Comparison of ENCODE assay signal across 8 mouse cellular contexts in genomic region chr17:87142271-87142670, GRCm38 (mm10). TPM values are rescaled to one million over a fixed set of nuclear protein-coding genes. Genes with fewer than 3 reads are reported as not detected.
DNase-seq lines count a peak whose midpoint lies in the region; ATAC-seq and TF ChIP-seq lines count a peak whose summit lies in the region.

No protein-coding gene starts in this region.

- TF ChIP-seq POLR2A in bone marrow macrophage, adult 2 months (IDR thresholded peaks at IDR 0.05; ENCODE audit: borderline replicate concordance, low read depth, low read length): no peak

- TF ChIP-seq CTCF in bone marrow macrophage, adult 2 months (IDR thresholded peaks at IDR 0.05; ENCODE audit: low read depth, low read length): no peak

- peak overlapping the region; percentile 28; the same call in 1 of the 2 replicates for H3K4me2 ChIP-seq in hindbrain, embryonic 15.5 days
- no peak overlapping the region; the same call in 1 of the 2 replicates for H3K4me2 ChIP-seq in hindbrain, embryonic 12.5 days (replicated peaks)
- H3K4me2 ChIP-seq in kidney, embryonic 15.5 days: peak overlapping the region; percentile 37; the same call in 1 of the 2 replicates
- H3K4me2 ChIP-seq in forebrain, embryonic 12.5 days: no peak overlapping the region

- H3K27me3 ChIP-seq in hindbrain, embryonic 15.5 days: no peaks in the 10 kb centered on the region
- no peaks in the 10 kb centered on the region for H3K27me3 ChIP-seq in hindbrain, embryonic 12.5 days
- no peaks in the 10 kb centered on the region for H3K27me3 ChIP-seq in kidney, embryonic 15.5 days
- no peaks in the 10 kb centered on the region for H3K27me3 ChIP-seq in forebrain, embryonic 12.5 days

- H3K9ac ChIP-seq in hindbrain, embryonic 15.5 days: no peak overlapping the region
- no peak overlapping the region for H3K9ac ChIP-seq in hindbrain, embryonic 12.5 days
- H3K9ac ChIP-seq in kidney, embryonic 15.5 days: no peak overlapping the region
- H3K9ac ChIP-seq in forebrain, embryonic 12.5 days: no peak overlapping the region

- H3K36me3 ChIP-seq in hindbrain, embryonic 15.5 days: no peaks in the 10 kb centered on the region
- no peaks in the 10 kb centered on the region for H3K36me3 ChIP-seq in hindbrain, embryonic 12.5 days
- 0 out of 2 replicates have a peak, but pooled peaks cover 7% of the 10 kb centered on the region for H3K36me3 ChIP-seq in kidney, embryonic 15.5 days
- H3K36me3 ChIP-seq in forebrain, embryonic 12.5 days (replicated peaks): no peaks in the 10 kb centered on the region

- WGBS in hindbrain, embryonic 15.5 days: 59% methylated on average over 11 of the region's 11 CpGs
- 55% methylated on average over 11 of the region's 11 CpGs for WGBS in hindbrain, embryonic 12.5 days
- WGBS in kidney, embryonic 15.5 days: 44% methylated on average over 11 of the region's 11 CpGs
- WGBS in forebrain, embryonic 12.5 days: 68% methylated on average over 11 of the region's 11 CpGs

- DNase-seq in heart, adult 8-10 months (ENCODE audit: low spot score): peak; percentile 68
- peak; percentile 71 for DNase-seq in lung, postnatal 14 days

- no peaks in the 10 kb centered on the region for H3K4me1 ChIP-seq in hindbrain, embryonic 15.5 days (replicated peaks)
- no peaks in the 10 kb centered on the region for H3K4me1 ChIP-seq in hindbrain, embryonic 12.5 days
- H3K4me1 ChIP-seq in bone marrow macrophage, adult 2 months (ENCODE audit: control insufficient read depth, insufficient read depth, low read length): peaks cover 14% of the 10 kb centered on the region
- peaks cover 7% of the 10 kb centered on the region for H3K4me1 ChIP-seq in kidney, embryonic 15.5 days
- H3K4me1 ChIP-seq in forebrain, embryonic 12.5 days: no peaks in the 10 kb centered on the region

- H3K9me3 ChIP-seq in hindbrain, embryonic 15.5 days: no peaks in the 10 kb centered on the region
- no peaks in the 10 kb centered on the region for H3K9me3 ChIP-seq in hindbrain, embryonic 12.5 days (replicated peaks)
- H3K9me3 ChIP-seq in kidney, embryonic 15.5 days (replicated peaks): no peaks in the 10 kb centered on the region
- H3K9me3 ChIP-seq in forebrain, embryonic 12.5 days: 0 out of 2 replicates have a peak, but pooled peaks cover 3% of the 10 kb centered on the region

- no peak for ATAC-seq in hindbrain, embryonic 15.5 days (ENCODE audit: low FRiP score, low read depth)
- no peak for ATAC-seq in hindbrain, embryonic 12.5 days (ENCODE audit: low FRiP score)
- peak; percentile 56; the same call in 1 of the 2 replicates for ATAC-seq in kidney, embryonic 15.5 days (replicated peaks; ENCODE audit: low FRiP score)
- no peak for ATAC-seq in erythroid progenitor cell, adult 5-6 weeks (replicated peaks; ENCODE audit: low FRiP score, poor library complexity, severe bottlenecking)
- no peak for ATAC-seq in forebrain, embryonic 12.5 days (ENCODE audit: low FRiP score)

- H3K4me3 ChIP-seq in hindbrain, embryonic 15.5 days: no peak overlapping the region
- no peak overlapping the region for H3K4me3 ChIP-seq in hindbrain, embryonic 12.5 days
- 0 out of 2 replicates have a peak overlapping the region, but pooled peaks have one; percentile 9 for H3K4me3 ChIP-seq in bone marrow macrophage, adult 2 months (ENCODE audit: insufficient read depth, low read length)
- H3K4me3 ChIP-seq in kidney, embryonic 15.5 days (replicated peaks): no peak overlapping the region
- no peak overlapping the region for H3K4me3 ChIP-seq in forebrain, embryonic 12.5 days (replicated peaks)

- H3K27ac ChIP-seq in hindbrain, embryonic 15.5 days (replicated peaks): no peak overlapping the region
- H3K27ac ChIP-seq in hindbrain, embryonic 12.5 days: no peak overlapping the region
- no peak overlapping the region for H3K27ac ChIP-seq in bone marrow macrophage, adult 2 months (ENCODE audit: insufficient read depth, low read depth, low read length)
- peak overlapping the region; percentile 18; the same call in 1 of the 2 replicates for H3K27ac ChIP-seq in kidney, embryonic 15.5 days
- no peak overlapping the region for H3K27ac ChIP-seq in forebrain, embryonic 12.5 days

RNA-seq across cellular contexts. Expression of gene Socs5, which starts 34.8 kb away (rescaled TPM):
- polyA plus RNA-seq in hindbrain, embryonic 15.5 days (2015; fragmentation: Nextera tagmentation; extraction: Ambion mirVana): 16.3 and 16.6 TPM in 2 replicates
- polyA plus RNA-seq in hindbrain, embryonic 12.5 days (2016; fragmentation: Nextera tagmentation; extraction: Ambion mirVana): 17.7 and 21.0 TPM in 2 replicates
- polyA plus RNA-seq in bone marrow macrophage, adult 2 months (2012; ENCODE audit: insufficient read depth, insufficient read length, missing spikeins): 19.6 and 20.4 TPM in 2 replicates
- 10 to 100 TPM; 31.0 to 35.6 (median 32.5) TPM for total RNA-seq in heart, adult 8-10 months (2022)
- polyA plus RNA-seq in kidney, embryonic 15.5 days (2015; fragmentation: Nextera tagmentation; extraction: Ambion mirVana): 14.9 and 17.0 TPM in 2 replicates
- total RNA-seq in erythroid progenitor cell, adult 5-6 weeks (2015; ENCODE audit: low replicate concordance): 0.84 and 4.0 TPM in 2 replicates
- total RNA-seq in erythroid progenitor cell, adult 5-6 weeks (2017; ENCODE audit: low replicate concordance): 1.2 TPM in 1 of 2 replicates, not detected in the other
- polyA plus RNA-seq in forebrain, embryonic 12.5 days (2016; fragmentation: Nextera tagmentation; extraction: Ambion mirVana): 11.6 and 12.8 TPM in 2 replicates

Comparison
In these comparisons a context has a peak if more than half of its experiments do, and no peak if none do; other contexts are left out.
1. H3K4me2 ChIP-seq: peak in hindbrain, embryonic 15.5 days (single experiment) and kidney, embryonic 15.5 days (single experiment); none in hindbrain, embryonic 12.5 days (single experiment) and forebrain, embryonic 12.5 days (single experiment).